Mouse (Mus musculus) adrenal gland, postnatal 25 days (tissue): ENCODE measurements around the gene Hist4h4. TPM values are rescaled to one million over a fixed set of nuclear protein-coding genes. Genes with fewer than 3 reads are reported as not detected.
A peak's percentile ranks its signal among the peaks of the same experiment; 100 is the strongest.

Source experiments
- DNase-seq: peaks from one replicate; pipeline ENCODE4 v3.0.0; 2021; ENCODE audit warnings: mixed read lengths
- long read RNA-seq: library from polyadenylated mRNA; stranded (forward); transcript quantifications from one replicate; pipeline ENCODE4 v2.0.0, GENCODE M21; 2021
- total RNA-seq: library from RNA; stranded (reverse); gene quantifications from 2 replicates; pipeline ENCODE4 v1.2.3, GENCODE M21; 2021

Hist4h4 gene
- 13.6 and 16.1 TPM in 2 replicates for total RNA-seq
- long read RNA-seq, partial matches to known transcripts = 0 of 1 reads
- long read RNA-seq, other reads (novel, unspliced or antisense) = 1 of 1 reads

DNA sequence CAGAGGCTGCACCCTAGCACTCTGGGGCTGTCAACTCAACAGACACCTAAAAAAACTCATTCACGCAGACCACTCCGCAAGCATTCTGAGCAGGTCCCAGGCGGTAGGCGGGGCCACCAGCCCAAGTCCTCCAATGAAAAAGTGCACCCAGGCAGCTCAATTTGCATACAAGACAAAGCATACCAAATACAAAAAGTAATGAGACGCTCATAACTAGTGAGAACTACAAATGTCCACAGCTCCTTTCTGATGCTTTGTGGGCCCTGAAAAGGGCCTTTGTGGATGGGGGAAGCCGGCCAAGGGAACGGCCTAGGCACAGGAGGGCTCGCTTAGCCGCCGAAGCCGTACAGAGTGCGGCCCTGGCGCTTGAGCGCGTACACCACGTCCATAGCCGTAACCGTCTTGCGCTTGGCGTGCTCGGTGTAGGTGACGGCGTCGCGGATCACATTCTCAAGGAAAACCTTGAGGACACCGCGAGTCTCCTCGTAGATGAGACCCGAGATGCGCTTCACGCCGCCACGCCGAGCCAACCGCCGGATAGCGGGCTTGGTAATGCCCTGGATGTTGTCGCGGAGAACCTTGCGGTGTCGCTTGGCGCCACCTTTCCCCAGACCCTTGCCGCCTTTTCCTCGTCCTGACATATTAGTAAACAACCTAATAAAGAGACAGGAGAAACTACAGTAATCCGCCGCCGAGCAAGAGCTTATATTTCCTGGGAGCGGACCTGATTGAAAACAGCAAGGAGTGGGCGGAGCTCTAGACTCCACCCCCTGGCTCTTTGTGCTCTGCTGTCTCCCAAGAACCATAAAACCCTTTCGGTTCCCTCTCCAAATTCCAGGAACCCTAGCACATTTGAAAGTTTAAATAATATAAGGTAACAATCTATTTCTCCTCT lies at the start of gene Hist4h4:
Hist4h4 (minus strand) TSS at position 677 of the 895 bp plus-strand sequence.
- peak; percentile 92 for DNase-seq

GRCm38 (mm10) chr6:136852762-136853161 lies 48.5 kb upstream of the Hist4h4 start:
- no peak for DNase-seq

DNA sequence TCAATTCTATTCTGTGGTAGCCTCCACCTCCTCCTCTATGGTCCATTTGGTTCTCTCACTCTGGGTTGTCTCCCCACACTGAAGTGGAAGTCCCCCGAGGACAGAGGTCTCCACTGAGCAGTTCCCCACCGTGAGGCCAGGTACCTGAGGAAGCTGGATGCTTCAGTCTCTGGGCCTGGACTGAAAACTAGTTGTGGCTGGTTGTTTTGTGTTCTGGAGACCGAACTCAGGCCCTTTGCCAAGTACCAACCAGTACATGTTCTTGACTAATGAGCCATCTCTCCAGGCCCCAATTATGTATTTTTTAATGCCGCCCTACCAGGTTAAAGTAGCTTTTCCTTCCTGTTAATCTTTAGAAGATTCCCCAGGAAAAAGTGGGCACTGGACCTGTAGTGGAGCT lies 48.1 kb upstream of the Hist4h4 start:
- DNase-seq = no peak

GRCm38 (mm10) chr6:136850267-136850666 lies 46.1 kb upstream of the Hist4h4 start:
- DNase-seq = no peak

DNA sequence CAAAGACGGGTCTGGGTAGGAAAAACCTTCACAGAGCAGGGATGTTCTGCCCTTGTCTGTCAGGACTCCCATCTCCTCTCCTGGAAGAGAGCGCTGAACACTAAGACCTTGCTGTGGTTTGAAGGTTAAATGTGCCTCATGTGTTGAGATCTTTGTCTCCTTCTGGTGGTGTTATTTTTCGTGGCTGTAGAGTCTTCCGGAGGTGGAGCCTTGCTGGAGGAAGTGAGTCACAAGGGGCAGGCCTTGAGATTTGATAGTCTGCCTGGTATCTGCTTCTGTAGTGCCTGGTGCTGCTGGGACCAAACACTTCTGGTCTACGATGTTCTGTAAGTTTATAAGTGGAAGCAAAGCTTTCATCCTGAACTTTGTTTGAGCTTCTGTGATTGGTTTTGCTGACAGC lies 44.8 kb upstream of the Hist4h4 start:
- no peak for DNase-seq

DNA sequence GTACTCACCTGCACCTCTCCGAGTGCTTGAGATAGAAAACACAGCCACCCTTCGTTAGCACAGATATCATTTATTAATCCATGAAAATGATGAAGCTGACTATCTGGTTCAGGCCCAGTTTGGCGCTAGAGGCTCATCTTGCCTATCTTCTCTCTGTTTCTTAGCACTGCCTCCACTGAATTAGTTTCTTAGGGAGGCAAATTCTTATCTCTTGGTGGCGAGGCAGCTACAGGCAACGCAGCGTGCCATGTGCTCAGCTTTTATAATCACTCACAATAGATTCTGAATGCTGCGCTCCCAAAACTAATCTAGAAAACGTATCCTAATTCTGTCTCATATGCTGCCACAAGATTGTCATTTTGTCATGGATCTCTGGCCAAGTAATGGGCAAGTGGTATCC lies 44.2 kb upstream of the Hist4h4 start:
- no peak for DNase-seq

- peak; percentile 70 for DNase-seq
Observed at GRCm38 (mm10) chr6:136847790-136848189, 43.6 kb upstream of the Hist4h4 start.

GRCm38 (mm10) chr6:136847267-136847666 lies 43.1 kb upstream of the Hist4h4 start:
- no peak for DNase-seq

DNA sequence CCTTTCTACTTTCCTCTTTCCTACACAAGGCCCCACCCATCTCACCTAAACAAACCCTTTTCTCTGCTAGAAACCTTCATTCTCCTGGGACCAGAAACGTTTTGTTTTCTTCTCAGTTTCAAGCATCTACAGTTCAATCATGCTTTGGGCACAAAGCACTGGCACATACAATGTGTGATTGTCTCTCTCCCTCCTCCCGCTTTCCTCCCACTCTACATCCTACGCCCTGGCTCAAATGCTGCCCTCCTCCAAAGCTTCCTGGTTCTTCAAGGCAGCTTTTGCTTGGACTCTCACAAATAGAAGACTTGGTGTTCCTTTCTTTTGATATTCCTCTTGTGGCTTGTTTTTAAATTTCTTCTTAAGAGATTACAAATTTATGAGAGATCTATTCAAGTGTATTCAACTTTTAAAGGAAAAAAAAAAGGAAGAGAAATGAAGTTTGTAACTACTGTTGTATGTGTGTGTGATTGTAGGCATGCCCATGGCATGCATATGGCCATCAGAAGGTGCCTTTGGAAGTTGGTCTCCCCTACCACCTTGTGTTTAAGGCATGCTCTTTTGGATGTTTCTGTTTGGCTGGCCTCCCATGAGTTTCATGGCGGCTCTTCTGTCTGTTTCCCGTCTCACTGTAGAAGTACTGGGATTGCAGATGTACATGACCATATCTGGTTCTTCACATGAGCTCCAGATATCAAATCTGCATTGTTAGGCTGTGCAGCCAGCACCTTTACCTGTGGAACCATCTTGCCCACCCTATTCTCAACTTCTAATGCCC lies 41.7 kb upstream of the Hist4h4 start:
- DNase-seq = no peak

- no peak for DNase-seq
Observed at GRCm38 (mm10) chr6:136844903-136845302, 40.7 kb upstream of the Hist4h4 start.

DNA sequence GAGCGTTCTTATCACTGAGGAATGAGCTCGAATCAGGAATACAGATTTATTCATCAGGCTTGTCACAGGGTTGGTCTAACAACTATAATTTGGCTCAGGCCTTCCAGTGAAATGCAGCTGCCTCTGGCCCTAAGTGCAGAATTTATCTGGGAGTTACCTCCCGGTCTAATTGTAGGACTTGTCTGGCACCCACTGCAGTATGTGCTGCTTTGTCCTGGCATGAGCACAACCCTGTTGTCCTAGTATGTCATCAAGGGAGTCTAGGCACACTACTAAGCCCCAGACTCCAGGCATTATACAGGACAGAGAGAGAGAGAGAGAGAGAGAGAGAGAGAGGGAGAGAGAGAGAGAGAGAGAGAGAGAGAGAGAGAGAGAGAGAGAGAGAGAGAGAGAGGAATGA lies 33.1 kb upstream of the Hist4h4 start:
- DNase-seq = no peak

- DNase-seq = no peak
Observed at GRCm38 (mm10) chr6:136835352-136835751, 31.1 kb upstream of the Hist4h4 start, which contains the start of gene Smco3. Gene Smco3, minus strand, starts transcription at chr6:136835452.

GRCm38 (mm10) chr6:136831712-136832111 lies 27.5 kb upstream of the Hist4h4 start:
- DNase-seq = no peak

- no peak for DNase-seq
Observed at GRCm38 (mm10) chr6:136828681-136829080, 24.5 kb upstream of the Hist4h4 start.

DNA sequence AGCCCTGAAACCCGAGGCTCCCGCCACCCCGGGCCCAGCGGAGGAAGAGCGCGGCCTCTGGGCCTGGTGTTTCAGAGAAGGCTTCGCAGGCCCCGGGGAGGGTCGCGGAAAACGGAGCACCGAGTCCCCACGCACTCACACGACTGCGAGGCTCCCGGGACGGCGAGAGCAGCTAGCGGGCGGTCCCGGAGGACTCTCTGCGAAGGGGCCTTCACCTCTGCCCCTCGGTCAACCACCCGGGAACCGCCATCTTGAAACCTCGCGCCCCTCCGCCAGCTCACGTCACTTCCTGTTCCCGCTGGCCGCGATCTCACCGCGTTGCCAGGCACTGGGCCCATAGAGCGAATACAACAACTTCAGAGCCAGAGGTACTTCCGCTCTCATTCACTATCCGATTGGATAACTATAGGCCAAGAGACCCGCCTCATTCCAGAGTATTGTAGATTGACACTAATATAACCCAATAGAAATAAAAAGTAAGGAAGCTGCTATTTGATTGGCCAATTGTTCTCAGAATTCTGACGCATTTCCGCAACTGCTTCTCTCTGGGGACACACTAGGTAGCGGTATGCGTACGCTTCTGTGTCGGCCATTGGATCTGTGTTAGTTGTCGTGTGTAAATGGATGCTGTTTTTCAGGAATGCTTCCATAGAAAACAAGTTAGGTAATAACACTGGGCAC lies 23.8 kb upstream of the Hist4h4 start, which contains the start of gene Wbp11:
Wbp11 (minus strand) TSS at position 353 of the 681 bp plus-strand sequence.
- peak; percentile 93 for DNase-seq

GRCm38 (mm10) chr6:136827516-136827880 lies 23.3 kb upstream of the Hist4h4 start, which contains the start of gene BC049715:
Gene BC049715, plus strand, starts transcription at chr6:136827626.
- no peak for DNase-seq

DNA sequence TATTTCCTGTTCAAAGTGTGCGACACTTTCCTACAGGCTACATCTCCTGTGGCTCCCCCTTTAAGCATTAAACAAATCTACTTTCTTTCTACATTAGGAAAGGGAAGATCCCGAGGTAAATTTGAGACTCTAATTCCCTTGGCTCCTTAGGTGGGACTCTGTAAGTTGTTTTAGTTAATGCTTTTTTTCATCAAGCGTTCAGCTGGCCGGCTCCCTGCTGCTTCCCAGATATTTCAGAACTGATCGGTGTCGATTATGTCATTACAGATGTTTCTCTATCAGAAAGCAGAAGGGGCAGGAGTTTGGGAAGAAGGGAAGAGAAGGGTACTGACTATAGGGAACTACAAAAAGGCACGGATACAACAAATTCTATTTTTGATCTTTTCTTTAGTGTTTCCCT lies 22.9 kb upstream of the Hist4h4 start:
- no peak for DNase-seq

- no peak for DNase-seq
Observed at GRCm38 (mm10) chr6:136824987-136825386, 20.8 kb upstream of the Hist4h4 start.

DNA sequence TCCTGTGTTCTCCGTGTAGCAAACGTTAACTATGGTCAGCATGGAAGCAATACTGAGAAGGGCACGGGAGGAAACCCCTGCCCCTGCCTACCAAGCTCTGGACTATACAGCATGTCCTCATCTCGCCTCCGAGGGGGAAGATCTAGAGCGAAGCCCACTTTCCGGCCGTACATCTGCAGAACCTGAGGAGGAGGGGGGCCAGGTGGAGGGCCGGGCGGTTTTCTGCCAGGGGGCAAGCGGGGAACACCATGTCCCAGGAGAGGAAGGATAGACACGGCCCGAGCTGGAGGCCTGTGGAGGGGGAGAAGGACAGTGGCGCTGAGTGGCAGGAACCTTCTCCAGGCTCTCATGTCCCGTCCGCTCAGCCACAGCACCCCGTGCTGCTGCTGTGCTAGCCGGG lies 16.9 kb upstream of the Hist4h4 start:
- no peak for DNase-seq

DNA sequence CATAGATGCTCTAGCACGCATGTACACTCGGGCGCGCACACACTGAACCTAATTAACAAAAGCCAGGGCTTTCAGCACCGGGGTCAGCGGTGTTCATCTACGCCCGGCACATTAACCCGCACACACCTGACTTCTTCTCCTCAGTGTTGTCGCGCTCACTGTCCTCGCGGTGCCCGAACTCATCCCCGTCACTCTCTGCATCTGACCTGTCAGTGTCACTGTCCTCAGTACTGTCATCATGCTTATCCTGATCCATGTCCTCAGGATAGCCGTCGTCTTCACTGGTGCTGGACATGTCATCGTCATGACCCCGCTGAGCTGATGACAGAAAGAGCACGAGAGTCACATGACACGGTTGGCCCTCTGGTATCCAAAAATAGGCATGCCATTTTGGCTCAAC lies 16.2 kb upstream of the Hist4h4 start:
- DNase-seq = no peak

- no peak for DNase-seq
Observed at GRCm38 (mm10) chr6:136817549-136817948, 13.3 kb upstream of the Hist4h4 start.

- no peak for DNase-seq
Observed at GRCm38 (mm10) chr6:136816826-136817225, 12.6 kb upstream of the Hist4h4 start.
